Mouse (Mus musculus): ENCODE data around the gene 4930453N24Rik.

GRCm38 (mm10) chr16:64737289-64737688 lies 33.7 kb downstream of the 4930453N24Rik start:
- TF ChIP-seq CTCF (IDR thresholded peaks at IDR 0.05; ENCODE audit: extremely low read depth, insufficient read depth, low read length) (no peak), POLR2A (IDR thresholded peaks at IDR 0.05; ENCODE audit: extremely low read depth, insufficient read depth, low read length) (no peak)
